In genomic region chr15:83631071-83631470, GRCm38 (mm10) we compare ENCODE assay signal across 29 mouse cellular contexts. TPM values are rescaled to one million over a fixed set of nuclear protein-coding genes. Genes with fewer than 3 reads are reported as not detected.
DNase-seq lines count a peak whose midpoint lies in the region; ATAC-seq and TF ChIP-seq lines count a peak whose summit lies in the region.
"Had no signal": no experiment of that assay in that cellular context is flagged by ENCODE, and none has a peak within 500 bp of the region (broad histone marks: within the 10 kb centered on the region; RNA-seq: fewer than 3 reads in every experiment).

No protein-coding gene starts in this region.

- no peak for ATAC-seq in embryonic facial prominence, embryonic 11.5 days (replicated peaks; ENCODE audit: insufficient number of reproducible peaks, low FRiP score, low TSS enrichment, low read depth)
- no peak for ATAC-seq in embryonic facial prominence, embryonic 13.5 days (ENCODE audit: insufficient number of reproducible peaks, insufficient read depth, low FRiP score, low TSS enrichment, low read depth)
- ATAC-seq in forebrain, postnatal 0 days: no peak
- ATAC-seq: forebrain, embryonic 15.5 days; hindbrain, postnatal 0 days; inflammation-experienced regulatory T-cells, adult 6 months; intestine, embryonic 16.5 days had no signal

- peaks cover 4% of the 10 kb centered on the region for H3K36me3 ChIP-seq in embryonic facial prominence, embryonic 11.5 days (replicated peaks; ENCODE audit: control insufficient read depth, insufficient read depth, low read depth, low read length)
- H3K36me3 ChIP-seq in embryonic facial prominence, embryonic 10.5 days (replicated peaks): peaks cover 95% of the 10 kb centered on the region
- H3K36me3 ChIP-seq in embryonic facial prominence, embryonic 13.5 days: peaks cover 33% of the 10 kb centered on the region
- H3K36me3 ChIP-seq in forebrain, postnatal 0 days (ENCODE audit: insufficient read depth): peaks cover 4% of the 10 kb centered on the region; the same call in 1 of the 2 replicates

- H3K4me2 ChIP-seq in embryonic facial prominence, embryonic 11.5 days (ENCODE audit: low read depth, low read length): no peak overlapping the region
- no peak overlapping the region for H3K4me2 ChIP-seq in embryonic facial prominence, embryonic 13.5 days
- no peak overlapping the region for H3K4me2 ChIP-seq in forebrain, postnatal 0 days (ENCODE audit: low read depth)
- H3K4me2 ChIP-seq: embryonic facial prominence, embryonic 12.5 days; forebrain, embryonic 12.5 days; forebrain, embryonic 15.5 days; heart, embryonic 13.5 days; hindbrain, embryonic 14.5 days had no signal

- H3K9me3 ChIP-seq in embryonic facial prominence, embryonic 11.5 days (replicated peaks; ENCODE audit: control insufficient read depth, low read length): no peaks in the 10 kb centered on the region; the same call in 1 of the 2 replicates
- H3K9me3 ChIP-seq in embryonic facial prominence, embryonic 10.5 days: peaks cover 12% of the 10 kb centered on the region
- H3K9me3 ChIP-seq in embryonic facial prominence, embryonic 13.5 days: no peaks in the 10 kb centered on the region
- no peaks in the 10 kb centered on the region for H3K9me3 ChIP-seq in forebrain, postnatal 0 days (ENCODE audit: low read length)
- H3K9me3 ChIP-seq: forebrain, embryonic 15.5 days had no signal

- no peaks in the 10 kb centered on the region for H3K4me1 ChIP-seq in embryonic facial prominence, embryonic 11.5 days (ENCODE audit: control insufficient read depth, insufficient read depth, low read length)
- H3K4me1 ChIP-seq in embryonic facial prominence, embryonic 10.5 days: 0 out of 2 replicates have a peak, but pooled peaks cover 6% of the 10 kb centered on the region
- peaks cover 5% of the 10 kb centered on the region; the same call in 1 of the 2 replicates for H3K4me1 ChIP-seq in embryonic facial prominence, embryonic 13.5 days
- H3K4me1 ChIP-seq in forebrain, postnatal 0 days (ENCODE audit: insufficient read depth): no peaks in the 10 kb centered on the region
- H3K4me1 ChIP-seq: embryonic facial prominence, embryonic 12.5 days; forebrain, embryonic 12.5 days; forebrain, embryonic 15.5 days; hindbrain, embryonic 10.5 days had no signal

- H3K4me3 ChIP-seq in embryonic facial prominence, embryonic 11.5 days (ENCODE audit: low read depth, low read length): no peak overlapping the region
- no peak overlapping the region for H3K4me3 ChIP-seq in embryonic facial prominence, embryonic 10.5 days
- no peak overlapping the region for H3K4me3 ChIP-seq in embryonic facial prominence, embryonic 13.5 days
- H3K4me3 ChIP-seq in forebrain, postnatal 0 days (ENCODE audit: low read depth, low read length): no peak overlapping the region
- H3K4me3 ChIP-seq: embryonic facial prominence, embryonic 12.5 days; erythroblast, embryonic 14.5 days; forebrain, embryonic 12.5 days; forebrain, embryonic 15.5 days; heart, adult 2 months; heart, embryonic 10.5 days; heart, embryonic 13.5 days; hindbrain, embryonic 10.5 days had no signal

- H3K27me3 ChIP-seq in embryonic facial prominence, embryonic 11.5 days (ENCODE audit: control insufficient read depth, insufficient read depth, low read length): no peaks in the 10 kb centered on the region
- H3K27me3 ChIP-seq in embryonic facial prominence, embryonic 10.5 days (replicated peaks; ENCODE audit: low read depth, poor library complexity, severe bottlenecking): no peaks in the 10 kb centered on the region
- no peaks in the 10 kb centered on the region for H3K27me3 ChIP-seq in embryonic facial prominence, embryonic 13.5 days
- no peaks in the 10 kb centered on the region for H3K27me3 ChIP-seq in forebrain, postnatal 0 days (ENCODE audit: insufficient read depth, low read length)
- H3K27me3 ChIP-seq: embryonic facial prominence, embryonic 12.5 days; forebrain, embryonic 12.5 days; forebrain, embryonic 15.5 days; heart, embryonic 13.5 days had no signal

- TF ChIP-seq CTCF in forebrain, postnatal 0 days (IDR thresholded peaks at IDR 0.05; ENCODE audit: low read depth): no peak

- H3K27ac ChIP-seq in embryonic facial prominence, embryonic 11.5 days (replicated peaks; ENCODE audit: low read depth, low read length): no peak overlapping the region
- no peak overlapping the region for H3K27ac ChIP-seq in embryonic facial prominence, embryonic 10.5 days (replicated peaks)
- H3K27ac ChIP-seq in embryonic facial prominence, embryonic 13.5 days: 0 out of 2 replicates have a peak overlapping the region, but pooled peaks have one; percentile 8
- no peak overlapping the region for H3K27ac ChIP-seq in forebrain, postnatal 0 days (ENCODE audit: low read depth, low read length)
- H3K27ac ChIP-seq: embryonic facial prominence, embryonic 12.5 days; forebrain, embryonic 12.5 days; forebrain, embryonic 15.5 days; heart, adult 2 months; heart, embryonic 10.5 days; heart, embryonic 13.5 days; hindbrain, embryonic 10.5 days; hindbrain, embryonic 14.5 days; hindbrain, postnatal 0 days had no signal

- peak; percentile 23 for DNase-seq in embryonic facial prominence, embryonic 11.5 days (ENCODE audit: low spot score)
- no peak for DNase-seq in embryonic facial prominence, embryonic 10.5 days (ENCODE audit: low spot score)
- DNase-seq in NIH3T3 (ENCODE audit: low read depth): peak; percentile 22
- DNase-seq in forebrain, postnatal 0 days: no peak
- no peak for DNase-seq in B cell, adult 2 months
- DNase-seq: adrenal gland, adult 2 months; adrenal gland, postnatal 14 days; cerebellum, adult 11-12 months; cerebellum, adult 8-10 months; cerebellum, postnatal 10 days; cerebellum, postnatal 36 days; embryo, embryonic 11 days; gastrocnemius, postnatal 10 days; gastrocnemius, postnatal 36 days; heart, adult 2 months; kidney, adult 18-20 months; kidney, adult 9 months had no signal

- 67% methylated on average over 7 of the region's 7 CpGs for WGBS in embryonic facial prominence, embryonic 11.5 days
- 66% methylated on average over 7 of the region's 7 CpGs for WGBS in embryonic facial prominence, embryonic 10.5 days
- 40% methylated on average over 7 of the region's 7 CpGs for WGBS in embryonic facial prominence, embryonic 13.5 days
- WGBS in forebrain, postnatal 0 days: 84% methylated on average over 7 of the region's 7 CpGs

- H3K9ac ChIP-seq in embryonic facial prominence, embryonic 11.5 days (replicated peaks; ENCODE audit: low read length): no peak overlapping the region
- H3K9ac ChIP-seq in embryonic facial prominence, embryonic 13.5 days: no peak overlapping the region
- H3K9ac ChIP-seq in forebrain, postnatal 0 days: no peak overlapping the region
- H3K9ac ChIP-seq: embryonic facial prominence, embryonic 12.5 days; forebrain, embryonic 12.5 days; forebrain, embryonic 15.5 days; heart, embryonic 13.5 days; hindbrain, embryonic 14.5 days had no signal

RNA-seq across cellular contexts. Expression of gene Ttll12, which starts 36.1 kb away (rescaled TPM):
- 48.6 and 54.4 TPM in 2 replicates for polyA plus RNA-seq in embryonic facial prominence, embryonic 11.5 days (2014; fragmentation: Nextera tagmentation; extraction: Ambion mirVana)
- polyA plus RNA-seq in embryonic facial prominence, embryonic 10.5 days (2016; fragmentation: Nextera tagmentation; extraction: Ambion mirVana): 62.8 and 64.3 TPM in 2 replicates
- 40.1 and 41.3 TPM in 2 replicates for polyA plus RNA-seq in embryonic facial prominence, embryonic 13.5 days (2015; fragmentation: Nextera tagmentation; extraction: Ambion mirVana)
- 42.9 and 43.3 TPM in 2 replicates for total RNA-seq in forebrain, postnatal 0 days (2014; rRNA removed)
- 34.8 and 38.7 TPM in 2 replicates for polyA plus RNA-seq in forebrain, postnatal 0 days (2015; fragmentation: Nextera tagmentation; extraction: Ambion mirVana)

Comparison
In these comparisons a context has a peak if more than half of its experiments do, and no peak if none do; other contexts are left out.
1. DNase-seq: peak in embryonic facial prominence, embryonic 11.5 days (single experiment) and NIH3T3 (single experiment); none in embryonic facial prominence, embryonic 10.5 days (single experiment), forebrain, postnatal 0 days (single experiment) and B cell, adult 2 months (0 of 2).